Mouse (Mus musculus) gastrocnemius, postnatal 10 days (tissue): ENCODE data around the gene Rps6kl1. TPM values are rescaled to one million over a fixed set of nuclear protein-coding genes. Genes with fewer than 3 reads are reported as not detected.

Experiments used
- DNase-seq: peaks from one replicate; pipeline ENCODE4 v3.0.0; 2021; ENCODE audit warnings: mixed read lengths
- total RNA-seq, 2 experiments: library from RNA; stranded (reverse); gene quantifications; 2 replicates each; pipeline ENCODE4 v1.2.3; 2021

Gene Rps6kl1
- total RNA-seq, 2 experiments from 2014 or later: 0.33 to 0.68 TPM

- no peak for DNase-seq
Measured at GRCm38 (mm10) chr12:85108643-85109042, 42.4 kb downstream of the Rps6kl1 start.

- no peak for DNase-seq
Measured at GRCm38 (mm10) chr12:85106292-85106691, 44.8 kb downstream of the Rps6kl1 start.

GRCm38 (mm10) chr12:85104789-85105188 is 46.3 kb downstream of the Rps6kl1 start:
- no peak for DNase-seq

- no peak for DNase-seq
Measured at GRCm38 (mm10) chr12:85103096-85103495, 48.0 kb downstream of the Rps6kl1 start.

DNA sequence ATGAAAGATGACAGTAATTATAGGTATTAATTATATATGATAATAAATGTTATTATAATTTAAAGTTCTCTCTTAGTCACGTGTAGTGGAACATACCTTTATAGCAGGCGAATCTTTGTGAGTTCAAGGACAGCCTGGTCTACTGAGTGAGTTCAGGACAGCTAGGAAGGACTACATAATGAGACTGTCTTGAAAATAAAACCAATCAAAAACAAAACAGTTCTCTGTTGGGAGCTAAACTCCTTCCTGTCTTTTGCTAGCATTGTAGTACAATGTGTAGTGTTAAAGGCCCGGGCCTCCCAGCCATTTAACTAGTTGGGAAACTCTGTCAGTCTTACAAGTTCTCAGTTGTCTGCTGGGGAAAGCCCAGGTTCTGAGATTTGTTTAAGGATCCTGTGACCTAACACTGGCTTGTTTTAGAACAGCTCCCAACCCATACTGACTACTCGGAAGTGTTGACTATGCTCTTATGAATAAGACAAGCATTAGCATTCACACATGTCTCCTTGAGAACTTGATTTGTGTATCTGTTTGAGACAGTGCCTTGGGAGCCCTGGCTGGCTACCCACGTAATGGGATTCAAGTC is 49.5 kb downstream of the Rps6kl1 start:
- DNase-seq: no peak

DNA sequence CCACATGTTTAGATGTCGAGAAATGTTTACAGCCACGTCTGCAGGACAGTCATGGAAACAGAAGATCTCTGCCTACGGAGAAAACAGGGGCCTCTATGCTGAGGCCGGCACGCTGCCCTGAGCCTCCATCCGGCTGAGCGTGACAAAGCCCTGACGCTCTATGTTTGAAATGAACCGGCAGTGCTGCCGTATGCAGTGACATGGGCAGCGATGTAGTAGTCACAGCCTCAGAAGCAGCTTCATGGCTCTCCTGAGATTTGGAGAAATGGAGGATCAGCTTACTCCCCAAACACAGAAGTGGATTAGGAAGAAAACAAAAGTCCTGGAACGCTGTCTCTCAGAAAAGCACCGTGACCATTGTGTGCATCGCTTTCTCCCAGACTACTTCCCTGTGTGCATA is 50.1 kb downstream of the Rps6kl1 start:
- DNase-seq: no peak

- no peak for DNase-seq
Measured at GRCm38 (mm10) chr12:85095859-85096258, 55.2 kb downstream of the Rps6kl1 start.

DNA sequence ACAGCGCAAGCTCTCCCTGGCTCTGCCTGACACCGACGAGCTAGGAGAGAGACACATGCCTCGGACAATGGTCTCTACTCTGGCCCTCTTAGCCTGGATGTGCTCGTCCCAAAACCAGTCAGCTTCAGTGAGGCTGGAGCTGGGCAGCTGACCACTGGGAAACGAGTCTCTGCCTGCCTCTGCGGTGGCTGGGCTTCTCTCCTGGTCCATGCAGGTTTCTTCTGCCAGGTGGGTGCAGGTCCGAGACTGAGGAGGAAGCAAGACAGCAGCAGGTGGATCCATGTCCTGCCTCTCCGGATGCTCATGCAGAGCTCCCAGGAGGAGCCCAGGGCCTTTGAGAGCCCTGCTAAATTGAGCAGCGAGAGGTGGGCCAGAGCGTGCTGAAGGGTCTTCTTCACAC is 55.9 kb downstream of the Rps6kl1 start:
- no peak for DNase-seq

GRCm38 (mm10) chr12:85094706-85095105 is 56.4 kb downstream of the Rps6kl1 start:
- peak; percentile 65 for DNase-seq

GRCm38 (mm10) chr12:85094010-85094409 is 57.1 kb downstream of the Rps6kl1 start:
- DNase-seq: peak; percentile 64

DNA sequence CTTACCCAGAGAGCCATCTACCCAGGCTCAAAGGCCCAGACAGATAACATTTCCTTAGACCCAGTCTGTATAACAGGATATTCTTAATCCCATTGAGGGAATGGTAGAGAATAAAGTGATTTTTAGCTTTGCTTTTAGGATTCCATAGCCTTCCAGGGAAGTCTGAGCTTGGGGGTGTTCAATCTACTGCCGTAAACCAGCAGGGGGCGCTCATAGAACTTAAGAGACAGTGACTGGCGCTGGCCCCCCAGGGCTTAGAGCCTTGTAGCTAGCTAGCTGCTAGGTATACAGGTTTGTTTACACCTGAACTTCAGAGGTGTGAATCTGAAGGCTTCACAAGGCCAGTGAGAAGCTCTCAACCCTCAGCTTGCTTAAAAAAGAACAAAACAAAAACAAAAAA is 58.9 kb downstream of the Rps6kl1 start:
- peak; percentile 82 for DNase-seq

DNA sequence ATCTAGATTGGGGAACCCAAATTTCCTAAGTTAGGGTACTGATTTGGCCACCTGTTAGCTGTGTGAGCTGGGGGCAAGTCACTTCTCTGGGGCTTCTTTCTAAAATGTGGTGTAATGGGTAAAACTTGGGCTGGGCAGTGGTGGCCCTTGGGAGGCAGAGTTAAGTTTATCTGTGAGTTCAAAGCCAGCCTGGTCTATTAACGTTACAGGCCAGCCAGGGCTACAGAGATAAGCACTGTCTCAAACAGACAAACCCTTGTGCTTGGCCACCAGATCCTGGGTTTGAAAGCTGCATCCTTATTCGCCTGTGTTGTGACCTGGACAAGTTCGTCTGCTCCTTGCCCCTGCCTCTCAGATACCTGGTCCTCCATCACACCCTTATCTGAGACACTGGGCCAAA is 59.9 kb downstream of the Rps6kl1 start:
- no peak for DNase-seq

DNA sequence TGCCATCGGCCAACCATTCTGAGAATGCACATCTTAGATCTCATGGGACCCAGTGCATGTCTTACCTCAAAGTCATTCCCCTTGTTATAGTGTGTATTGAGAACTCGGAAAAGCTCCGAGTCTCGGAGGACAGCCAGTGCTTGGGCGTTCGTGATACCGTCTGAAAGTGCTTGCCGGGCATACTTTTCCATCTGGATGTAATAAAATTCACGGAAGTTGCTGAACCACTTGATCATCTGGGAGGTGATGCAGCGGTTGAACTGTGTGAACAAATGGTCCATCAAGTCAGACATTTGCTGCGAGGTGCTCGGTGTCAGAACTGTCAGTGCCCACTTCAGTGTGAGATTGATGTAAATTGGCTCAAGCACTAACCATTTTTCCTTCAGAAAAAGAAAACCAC is 63.2 kb downstream of the Rps6kl1 start:
- no peak for DNase-seq

Other genes with a start within 250 kb of the Rps6kl1 start
- 10 to 100 TPM; 37.5 to 37.6 TPM for gene Fcf1, start 180.4 kb downstream of the Rps6kl1 start, total RNA-seq
- gene Arel1, start 180.4 kb downstream of the Rps6kl1 start, total RNA-seq: 10 to 100 TPM; 20.8 to 23.4 TPM
- gene Ylpm1, start 154.9 kb downstream of the Rps6kl1 start, total RNA-seq: 10 to 100 TPM; 20.4 to 27.7 TPM
- gene Prox2, start 40.5 kb downstream of the Rps6kl1 start, total RNA-seq: 1 to 10 TPM; 2.6 to 2.9 TPM
- gene Dlst, start 40.4 kb downstream of the Rps6kl1 start, total RNA-seq: 100 to 1,000 TPM; 284 to 308 TPM
- 1 to 10 TPM; 2.4 to 4.0 TPM for gene Pgf, start 26.5 kb upstream of the Rps6kl1 start, total RNA-seq
- gene Eif2b2, start 68.2 kb upstream of the Rps6kl1 start, total RNA-seq: 10 to 100 TPM; 76.1 to 95.2 TPM
- 10 to 100 TPM in 1 of 2 experiments, 1 to 10 TPM in 1; 8.7 to 10.8 TPM for gene Mlh3, start 119.3 kb upstream of the Rps6kl1 start, total RNA-seq
- 10 to 100 TPM; 20.5 to 24.9 TPM for gene Acyp1, start 137.2 kb upstream of the Rps6kl1 start, total RNA-seq
- gene Zc2hc1c, start 137.3 kb upstream of the Rps6kl1 start, total RNA-seq: under 1 TPM; 0.63 TPM
- 10 to 100 TPM; 50.5 to 50.7 TPM for gene Nek9, start 188.1 kb upstream of the Rps6kl1 start, total RNA-seq
- gene Tmed10, start 223.6 kb upstream of the Rps6kl1 start, total RNA-seq: 100 to 1,000 TPM; 149 to 160 TPM